Mouse (Mus musculus): ENCODE results near the gene Cxcr1. TPM values are rescaled to one million over a fixed set of nuclear protein-coding genes. Genes with fewer than 3 reads are reported as not detected.

Cxcr1 gene
- total and polyA plus RNA-seq, 3 experiments = 0.71 TPM; not detected in 2

DNA sequence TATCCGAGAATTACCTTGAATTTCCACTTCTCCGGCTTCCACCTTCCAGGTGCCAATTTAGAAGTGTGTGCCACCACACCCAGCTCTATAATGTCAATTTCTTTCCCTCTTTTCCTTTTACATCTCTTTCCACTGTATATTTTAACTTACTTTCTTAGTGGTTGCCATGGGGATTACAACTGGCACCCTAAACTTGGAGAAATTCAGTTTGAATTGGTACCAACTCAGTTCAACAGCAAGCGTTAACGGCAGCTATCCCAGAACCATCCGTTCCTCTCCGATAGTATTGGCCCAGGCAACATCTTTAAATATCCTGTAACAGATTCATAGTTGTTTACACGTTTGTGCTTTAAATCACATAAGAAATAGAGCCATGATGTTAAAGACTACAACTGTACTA is 25.5 kb upstream of the Cxcr1 start:
- DNase-seq (ENCODE audit: low spot score) (no peak), ATAC-seq (ENCODE audit: extremely low read depth, insufficient number of reproducible peaks, low FRiP score, poor library complexity, severe bottlenecking) (no peak)
- no peaks in the 10 kb centered on the region for H3K4me1 ChIP-seq (ENCODE audit: insufficient read depth, low read depth, low read length)
- H3K9me3 ChIP-seq (replicated peaks) = no peaks in the 10 kb centered on the region
- TF ChIP-seq POLR2AphosphoS5 (IDR thresholded peaks at IDR 0.05; ENCODE audit: insufficient replicate concordance, low read depth, low read length) = no peak
- no peak for TF ChIP-seq TAL1 (conservative IDR thresholded peaks at IDR 0.05; ENCODE audit: low read depth, low read length)
- no peak for TF ChIP-seq CTCF (IDR thresholded peaks at IDR 0.05; ENCODE audit: low read depth, low read length)
- no peak for TF ChIP-seq GATA2 (IDR thresholded peaks at IDR 0.05; ENCODE audit: borderline replicate concordance, low read depth, low read length)
- TF ChIP-seq GATA1 (IDR thresholded peaks at IDR 0.05; ENCODE audit: borderline replicate concordance, low read length) = no peak
- H3K27me3 ChIP-seq (ENCODE audit: insufficient read depth, low read length) = peaks cover 54% of the 10 kb centered on the region
- no peaks in the 10 kb centered on the region for H3K36me3 ChIP-seq (replicated peaks)
- no peak overlapping the region for H3K4me3 ChIP-seq (ENCODE audit: low read depth, low read length)

GRCm38 (mm10) chr1:74208941-74209340 is 14.5 kb upstream of the Cxcr1 start:
- TF ChIP-seq GATA1 (IDR thresholded peaks at IDR 0.05; ENCODE audit: borderline replicate concordance, low read length) (no peak), POLR2AphosphoS5 (IDR thresholded peaks at IDR 0.05; ENCODE audit: insufficient replicate concordance, low read depth, low read length) (no peak), GATA2 (IDR thresholded peaks at IDR 0.05; ENCODE audit: borderline replicate concordance, low read depth, low read length) (no peak), CTCF (IDR thresholded peaks at IDR 0.05; ENCODE audit: low read depth, low read length) (no peak), TAL1 (conservative IDR thresholded peaks at IDR 0.05; ENCODE audit: low read depth, low read length) (no peak)
- ATAC-seq (ENCODE audit: extremely low read depth, insufficient number of reproducible peaks, low FRiP score, poor library complexity, severe bottlenecking) = no peak
- Histone ChIP-seq H3K4me1 (ENCODE audit: insufficient read depth, low read depth, low read length) (peaks cover 4% of the 10 kb centered on the region), H3K9me3 (replicated peaks) (no peaks in the 10 kb centered on the region), H3K36me3 (replicated peaks) (no peaks in the 10 kb centered on the region), H3K4me3 (ENCODE audit: low read depth, low read length) (no peak overlapping the region), H3K27me3 (ENCODE audit: insufficient read depth, low read length) (peaks cover 55% of the 10 kb centered on the region)
- DNase-seq (ENCODE audit: low spot score) = no peak

GRCm38 (mm10) chr1:74207906-74208305 is 13.5 kb upstream of the Cxcr1 start:
- Histone ChIP-seq H3K4me3 (ENCODE audit: low read depth, low read length) (no peak overlapping the region), H3K36me3 (replicated peaks) (no peaks in the 10 kb centered on the region), H3K27me3 (ENCODE audit: insufficient read depth, low read length) (peaks cover 57% of the 10 kb centered on the region), H3K4me1 (ENCODE audit: insufficient read depth, low read depth, low read length) (peaks cover 4% of the 10 kb centered on the region), H3K9me3 (replicated peaks) (no peaks in the 10 kb centered on the region)
- DNase-seq (ENCODE audit: low spot score) = no peak
- ATAC-seq (ENCODE audit: extremely low read depth, insufficient number of reproducible peaks, low FRiP score, poor library complexity, severe bottlenecking) = no peak
- TF ChIP-seq GATA1 (IDR thresholded peaks at IDR 0.05; ENCODE audit: borderline replicate concordance, low read length) (no peak), TAL1 (conservative IDR thresholded peaks at IDR 0.05; ENCODE audit: low read depth, low read length) (no peak), POLR2AphosphoS5 (IDR thresholded peaks at IDR 0.05; ENCODE audit: insufficient replicate concordance, low read depth, low read length) (no peak), CTCF (IDR thresholded peaks at IDR 0.05; ENCODE audit: low read depth, low read length) (no peak), GATA2 (IDR thresholded peaks at IDR 0.05; ENCODE audit: borderline replicate concordance, low read depth, low read length) (no peak)

DNA sequence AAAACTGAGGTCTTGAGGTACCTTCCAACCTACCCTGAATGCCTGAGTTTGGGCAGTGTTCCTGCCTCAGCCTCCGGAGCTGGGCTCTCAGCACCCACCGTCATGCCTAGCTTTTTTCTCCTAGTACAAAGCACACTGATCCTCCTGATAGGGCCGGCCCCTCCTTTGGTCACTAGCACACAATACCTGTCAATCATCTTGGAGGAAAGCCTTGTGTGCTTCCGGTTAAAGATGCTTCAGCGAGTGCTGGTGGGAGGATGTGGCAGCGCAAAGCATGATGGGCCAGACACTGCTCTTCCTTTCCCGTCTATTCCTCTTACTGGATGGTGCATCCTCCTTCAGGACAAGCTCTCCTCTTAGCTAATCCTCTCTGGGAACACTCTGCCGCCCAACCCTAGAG is 12.2 kb upstream of the Cxcr1 start:
- DNase-seq (ENCODE audit: low spot score) = no peak
- H3K4me1 ChIP-seq (ENCODE audit: insufficient read depth, low read depth, low read length) = peaks cover 4% of the 10 kb centered on the region
- TF ChIP-seq GATA1 (IDR thresholded peaks at IDR 0.05; ENCODE audit: borderline replicate concordance, low read length) (no peak), CTCF (IDR thresholded peaks at IDR 0.05; ENCODE audit: low read depth, low read length) (no peak), GATA2 (IDR thresholded peaks at IDR 0.05; ENCODE audit: borderline replicate concordance, low read depth, low read length) (no peak), POLR2AphosphoS5 (IDR thresholded peaks at IDR 0.05; ENCODE audit: insufficient replicate concordance, low read depth, low read length) (no peak), TAL1 (conservative IDR thresholded peaks at IDR 0.05; ENCODE audit: low read depth, low read length) (no peak)
- H3K9me3 ChIP-seq (replicated peaks) = no peaks in the 10 kb centered on the region
- ATAC-seq (ENCODE audit: extremely low read depth, insufficient number of reproducible peaks, low FRiP score, poor library complexity, severe bottlenecking) = no peak
- no peak overlapping the region for H3K4me3 ChIP-seq (ENCODE audit: low read depth, low read length)
- no peaks in the 10 kb centered on the region for H3K36me3 ChIP-seq (replicated peaks)
- peaks cover 55% of the 10 kb centered on the region for H3K27me3 ChIP-seq (ENCODE audit: insufficient read depth, low read length)

- DNase-seq (ENCODE audit: low spot score) = peak; percentile 53
- no peak for ATAC-seq (ENCODE audit: extremely low read depth, insufficient number of reproducible peaks, low FRiP score, poor library complexity, severe bottlenecking)
- H3K36me3 ChIP-seq (replicated peaks) = no peaks in the 10 kb centered on the region
- H3K9me3 ChIP-seq (replicated peaks) = no peaks in the 10 kb centered on the region
- no peak for TF ChIP-seq GATA2 (IDR thresholded peaks at IDR 0.05; ENCODE audit: borderline replicate concordance, low read depth, low read length)
- TF ChIP-seq CTCF (IDR thresholded peaks at IDR 0.05; ENCODE audit: low read depth, low read length) = peak; percentile 72
- H3K4me1 ChIP-seq (ENCODE audit: insufficient read depth, low read depth, low read length) = peaks cover 4% of the 10 kb centered on the region
- H3K27me3 ChIP-seq (ENCODE audit: insufficient read depth, low read length) = peaks cover 50% of the 10 kb centered on the region
- no peak overlapping the region for H3K4me3 ChIP-seq (ENCODE audit: low read depth, low read length)
Observed at GRCm38 (mm10) chr1:74205881-74206280, 11.4 kb upstream of the Cxcr1 start.

DNA sequence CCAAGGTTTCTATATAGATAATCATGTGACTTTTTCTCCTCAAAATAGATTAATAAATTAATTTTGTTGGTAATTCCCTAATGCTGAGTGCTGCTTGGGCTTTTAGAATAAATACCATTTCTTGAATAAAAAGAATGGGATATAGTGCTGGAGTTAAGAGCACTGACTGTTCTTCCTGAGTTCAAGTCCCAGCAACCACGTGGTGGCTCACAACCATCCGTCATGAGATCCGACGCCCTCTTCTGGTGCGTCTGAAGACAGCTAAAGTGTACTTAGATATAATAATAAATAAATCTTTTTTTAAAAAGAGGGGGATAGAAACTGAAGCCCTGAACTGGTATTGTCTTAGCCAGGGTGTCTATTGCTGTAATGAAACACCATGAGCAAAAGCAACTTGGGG is 9.0 kb upstream of the Cxcr1 start:
- Histone ChIP-seq H3K4me3 (ENCODE audit: low read depth, low read length) (no peak overlapping the region), H3K36me3 (replicated peaks) (no peaks in the 10 kb centered on the region), H3K9me3 (replicated peaks) (no peaks in the 10 kb centered on the region), H3K27me3 (ENCODE audit: insufficient read depth, low read length) (peaks cover 37% of the 10 kb centered on the region), H3K4me1 (ENCODE audit: insufficient read depth, low read depth, low read length) (peaks cover 4% of the 10 kb centered on the region)
- TF ChIP-seq TAL1 (conservative IDR thresholded peaks at IDR 0.05; ENCODE audit: low read depth, low read length) (no peak), POLR2AphosphoS5 (IDR thresholded peaks at IDR 0.05; ENCODE audit: insufficient replicate concordance, low read depth, low read length) (no peak), GATA2 (IDR thresholded peaks at IDR 0.05; ENCODE audit: borderline replicate concordance, low read depth, low read length) (no peak)
- ATAC-seq (ENCODE audit: extremely low read depth, insufficient number of reproducible peaks, low FRiP score, poor library complexity, severe bottlenecking) (no peak), DNase-seq (ENCODE audit: low spot score) (no peak)

Measured in G1E (cell line).